Mouse (Mus musculus): ENCODE results near the gene Rwdd2b.
A peak's percentile ranks its signal among the peaks of the same experiment; 100 is the strongest.

Rwdd2b gene

GRCm38 (mm10) chr16:87405001-87405400, 35.4 kb downstream of the Rwdd2b start:
- DNase-seq, result peak; percentile 11 to 13

GRCm38 (mm10) chr16:87393813-87394548, 46.4 kb downstream of the Rwdd2b start:
- peak; percentile 84 to 85 for DNase-seq

GRCm38 (mm10) chr16:87387444-87387977, 52.9 kb downstream of the Rwdd2b start:
- DNase-seq, result no peak

GRCm38 (mm10) chr16:87384366-87384765, 56.0 kb downstream of the Rwdd2b start:
- DNase-seq, result no peak

All from cerebellum, postnatal 10 days (tissue).